Mouse (Mus musculus): ENCODE data around the gene Dph3.

DNA sequence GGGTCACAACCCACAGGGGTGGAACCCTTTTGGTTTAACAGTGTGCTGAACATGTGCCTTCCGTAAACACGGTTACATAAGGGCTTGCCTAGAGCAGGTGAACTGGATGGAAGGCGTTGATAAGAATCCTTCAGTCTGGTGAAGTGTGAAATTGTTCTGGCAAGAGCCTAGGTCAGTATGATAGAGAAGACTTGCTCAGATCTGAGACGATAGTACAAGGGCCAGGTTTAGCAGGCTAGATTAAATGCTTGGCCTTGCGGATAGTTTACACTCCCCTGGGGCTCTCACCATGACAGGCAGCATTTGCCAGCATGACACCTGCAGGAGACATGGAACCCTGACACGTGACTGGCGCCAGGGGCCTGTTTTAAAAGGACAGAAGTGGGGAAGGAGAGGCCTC, 20.1 kb upstream of the Dph3 start:
- TF ChIP-seq CTCF (IDR thresholded peaks at IDR 0.05; ENCODE audit: low read depth, low read length): no peak
- TF ChIP-seq POLR2A (IDR thresholded peaks at IDR 0.05; ENCODE audit: borderline replicate concordance, low read depth, low read length): no peak

Measured in bone marrow macrophage, adult 2 months (primary cell).